Mouse (Mus musculus): ENCODE results near the gene Apbb2. TPM values are rescaled to one million over a fixed set of nuclear protein-coding genes. Genes with fewer than 3 reads are reported as not detected.

Gene Apbb2
- polyA plus RNA-seq, 1 experiment from 2014 or later: 5.9 TPM

- H3K4me1 ChIP-seq: peaks cover 3% of the 10 kb centered on the region; the same call in 1 of the 2 replicates
- WGBS (ENCODE audit: insufficient replicate concordance): 53% methylated on average over 11 of the region's 11 CpGs
- H3K9ac ChIP-seq: no peak overlapping the region
- H3K9me3 ChIP-seq (replicated peaks): no peaks in the 10 kb centered on the region
- H3K27me3 ChIP-seq (replicated peaks): no peaks in the 10 kb centered on the region
- H3K4me2 ChIP-seq: no peak overlapping the region
- H3K36me3 ChIP-seq: no peaks in the 10 kb centered on the region
- no peak for ATAC-seq
- no peak overlapping the region for H3K27ac ChIP-seq
- H3K4me3 ChIP-seq: no peak overlapping the region
These were observed 148.9 kb downstream of the Apbb2 start for GRCm38 (mm10) chr5:66469685-66470084.

- Histone ChIP-seq H3K4me2 (no peak overlapping the region), H3K36me3 (no peaks in the 10 kb centered on the region), H3K27ac (no peak overlapping the region), H3K4me1 (peaks cover 3% of the 10 kb centered on the region; the same call in 1 of the 2 replicates), H3K27me3 (replicated peaks) (no peaks in the 10 kb centered on the region), H3K9me3 (replicated peaks) (no peaks in the 10 kb centered on the region), H3K9ac (no peak overlapping the region), H3K4me3 (no peak overlapping the region)
- no peak for ATAC-seq
- WGBS (ENCODE audit: insufficient replicate concordance): 52% methylated on average over 4 of the region's 4 CpGs
These were observed 150.1 kb downstream of the Apbb2 start for GRCm38 (mm10) chr5:66468331-66469001.

- H3K27ac ChIP-seq: no peak overlapping the region
- no peaks in the 10 kb centered on the region for H3K9me3 ChIP-seq (replicated peaks)
- H3K27me3 ChIP-seq (replicated peaks): no peaks in the 10 kb centered on the region
- no peak overlapping the region for H3K9ac ChIP-seq
- H3K4me1 ChIP-seq: peaks cover 12% of the 10 kb centered on the region; the same call in 1 of the 2 replicates
- no peak for ATAC-seq
- H3K4me2 ChIP-seq: no peak overlapping the region
- H3K4me3 ChIP-seq: no peak overlapping the region
- no peaks in the 10 kb centered on the region for H3K36me3 ChIP-seq
- WGBS (ENCODE audit: insufficient replicate concordance): 70% methylated on average over 8 of the region's 8 CpGs
These were observed 155.9 kb downstream of the Apbb2 start for GRCm38 (mm10) chr5:66462665-66463064.

- Histone ChIP-seq H3K27ac (no peak overlapping the region), H3K36me3 (no peaks in the 10 kb centered on the region), H3K4me1 (peaks cover 12% of the 10 kb centered on the region; the same call in 1 of the 2 replicates), H3K4me3 (no peak overlapping the region), H3K9ac (no peak overlapping the region), H3K4me2 (no peak overlapping the region), H3K27me3 (replicated peaks) (no peaks in the 10 kb centered on the region), H3K9me3 (replicated peaks) (no peaks in the 10 kb centered on the region)
- ATAC-seq: 0 out of 2 replicates have a peak, but pooled peaks have one; percentile 37
- WGBS (ENCODE audit: insufficient replicate concordance): 39% methylated on average over 5 of the region's 5 CpGs
These were observed 159.7 kb downstream of the Apbb2 start for GRCm38 (mm10) chr5:66458851-66459250.

- peaks cover 15% of the 10 kb centered on the region; the same call in 1 of the 2 replicates for H3K4me1 ChIP-seq
- H3K27ac ChIP-seq: no peak overlapping the region
- H3K4me2 ChIP-seq: no peak overlapping the region
- H3K4me3 ChIP-seq: no peak overlapping the region
- no peak for ATAC-seq
- WGBS (ENCODE audit: insufficient replicate concordance): 76% methylated on average over 5 of the region's 5 CpGs
- peaks cover 5% of the 10 kb centered on the region; the same call in 1 of the 2 replicates for H3K36me3 ChIP-seq
- no peaks in the 10 kb centered on the region for H3K9me3 ChIP-seq (replicated peaks)
- no peak overlapping the region for H3K9ac ChIP-seq
- H3K27me3 ChIP-seq (replicated peaks): no peaks in the 10 kb centered on the region
These were observed 163.3 kb downstream of the Apbb2 start for GRCm38 (mm10) chr5:66455271-66455670.

- H3K27ac ChIP-seq: no peak overlapping the region
- H3K9ac ChIP-seq: no peak overlapping the region
- H3K4me3 ChIP-seq: no peak overlapping the region
- ATAC-seq: no peak
- H3K36me3 ChIP-seq: peaks cover 5% of the 10 kb centered on the region; the same call in 1 of the 2 replicates
- H3K27me3 ChIP-seq (replicated peaks): no peaks in the 10 kb centered on the region
- 57% methylated on average over 4 of the region's 4 CpGs for WGBS (ENCODE audit: insufficient replicate concordance)
- no peaks in the 10 kb centered on the region for H3K9me3 ChIP-seq (replicated peaks)
- no peak overlapping the region for H3K4me2 ChIP-seq
- peaks cover 15% of the 10 kb centered on the region; the same call in 1 of the 2 replicates for H3K4me1 ChIP-seq
These were observed 163.8 kb downstream of the Apbb2 start for GRCm38 (mm10) chr5:66454826-66455225.

- H3K9ac ChIP-seq: no peak overlapping the region
- no peak overlapping the region for H3K4me2 ChIP-seq
- ATAC-seq: no peak
- 27% methylated on average over 4 of the region's 4 CpGs for WGBS (ENCODE audit: insufficient replicate concordance)
- no peaks in the 10 kb centered on the region for H3K9me3 ChIP-seq (replicated peaks)
- H3K4me1 ChIP-seq: peaks cover 7% of the 10 kb centered on the region; the same call in 1 of the 2 replicates
- H3K4me3 ChIP-seq: no peak overlapping the region
- no peaks in the 10 kb centered on the region for H3K27me3 ChIP-seq (replicated peaks)
- no peak overlapping the region for H3K27ac ChIP-seq
- peaks cover 5% of the 10 kb centered on the region; the same call in 1 of the 2 replicates for H3K36me3 ChIP-seq
These were observed 165.5 kb downstream of the Apbb2 start for GRCm38 (mm10) chr5:66453106-66453505.

- no peak for ATAC-seq
- 0 out of 2 replicates have a peak, but pooled peaks cover 3% of the 10 kb centered on the region for H3K4me1 ChIP-seq
- 74% methylated on average over 5 of the region's 5 CpGs for WGBS (ENCODE audit: insufficient replicate concordance)
- no peak overlapping the region for H3K4me3 ChIP-seq
- no peak overlapping the region for H3K27ac ChIP-seq
- H3K27me3 ChIP-seq (replicated peaks): no peaks in the 10 kb centered on the region
- H3K4me2 ChIP-seq: no peak overlapping the region
- H3K36me3 ChIP-seq: peaks cover 5% of the 10 kb centered on the region; the same call in 1 of the 2 replicates
- H3K9me3 ChIP-seq (replicated peaks): no peaks in the 10 kb centered on the region
- H3K9ac ChIP-seq: no peak overlapping the region
These were observed 167.0 kb downstream of the Apbb2 start for GRCm38 (mm10) chr5:66451561-66451960.

- Histone ChIP-seq H3K27ac (no peak overlapping the region), H3K4me3 (no peak overlapping the region), H3K4me1 (no peaks in the 10 kb centered on the region), H3K36me3 (no peaks in the 10 kb centered on the region), H3K4me2 (no peak overlapping the region), H3K9me3 (replicated peaks) (no peaks in the 10 kb centered on the region), H3K9ac (no peak overlapping the region), H3K27me3 (replicated peaks) (no peaks in the 10 kb centered on the region)
- 68% methylated on average over 6 of the region's 7 CpGs for WGBS (ENCODE audit: insufficient replicate concordance)
- no peak for ATAC-seq
These were observed 173.1 kb downstream of the Apbb2 start for GRCm38 (mm10) chr5:66445497-66445896.

- Histone ChIP-seq H3K27me3 (replicated peaks) (no peaks in the 10 kb centered on the region), H3K9me3 (replicated peaks) (no peaks in the 10 kb centered on the region), H3K36me3 (no peaks in the 10 kb centered on the region), H3K4me1 (no peaks in the 10 kb centered on the region), H3K4me3 (no peak overlapping the region), H3K27ac (no peak overlapping the region), H3K4me2 (no peak overlapping the region), H3K9ac (no peak overlapping the region)
- WGBS (ENCODE audit: insufficient replicate concordance): 77% methylated on average over 7 of the region's 7 CpGs
- no peak for ATAC-seq
These were observed 176.3 kb downstream of the Apbb2 start for GRCm38 (mm10) chr5:66442260-66442659.

GRCm38 (mm10) chr5:66436791-66437246 is 181.8 kb downstream of the Apbb2 start:
- H3K9ac ChIP-seq: no peak overlapping the region
- no peaks in the 10 kb centered on the region for H3K27me3 ChIP-seq (replicated peaks)
- H3K9me3 ChIP-seq (replicated peaks): no peaks in the 10 kb centered on the region
- H3K4me3 ChIP-seq: no peak overlapping the region
- no peaks in the 10 kb centered on the region for H3K4me1 ChIP-seq
- ATAC-seq: no peak
- H3K36me3 ChIP-seq: no peaks in the 10 kb centered on the region
- H3K4me2 ChIP-seq: no peak overlapping the region
- H3K27ac ChIP-seq: no peak overlapping the region
- 76% methylated on average over 2 of the region's 2 CpGs for WGBS (ENCODE audit: insufficient replicate concordance)

GRCm38 (mm10) chr5:66435158-66435557 is 183.4 kb downstream of the Apbb2 start:
- H3K4me2 ChIP-seq: no peak overlapping the region
- no peaks in the 10 kb centered on the region for H3K36me3 ChIP-seq
- H3K4me3 ChIP-seq: no peak overlapping the region
- no peak for ATAC-seq
- H3K9ac ChIP-seq: no peak overlapping the region
- no peak overlapping the region for H3K27ac ChIP-seq
- H3K4me1 ChIP-seq: no peaks in the 10 kb centered on the region
- H3K27me3 ChIP-seq (replicated peaks): no peaks in the 10 kb centered on the region
- WGBS (ENCODE audit: insufficient replicate concordance): 74% methylated on average over 4 of the region's 4 CpGs
- H3K9me3 ChIP-seq (replicated peaks): no peaks in the 10 kb centered on the region
